ENCODE assay signal across 24 mouse cellular contexts in genomic region chr11:82116041-82116440, GRCm38 (mm10). TPM values are rescaled to one million over a fixed set of nuclear protein-coding genes. Genes with fewer than 3 reads are reported as not detected.
"Had no signal": no experiment of that assay in that cellular context is flagged by ENCODE, and none has a peak within 500 bp of the region (broad histone marks: within the 10 kb centered on the region; RNA-seq: fewer than 3 reads in every experiment).

No protein-coding gene starts in this region.

- H3K4me3 ChIP-seq: megakaryocyte, embryonic 14.5 days; midbrain, embryonic 13.5 days; midbrain, embryonic 15.5 days; neural tube, embryonic 13.5 days; neural tube, embryonic 15.5 days had no signal

- ATAC-seq: midbrain, embryonic 13.5 days; midbrain, embryonic 15.5 days had no signal

- H3K4me1 ChIP-seq: megakaryocyte, embryonic 14.5 days; midbrain, embryonic 13.5 days; midbrain, embryonic 15.5 days; neural tube, embryonic 13.5 days; neural tube, embryonic 15.5 days had no signal

- H3K9me3 ChIP-seq: megakaryocyte, embryonic 14.5 days; midbrain, embryonic 13.5 days; midbrain, embryonic 15.5 days; neural tube, embryonic 13.5 days; neural tube, embryonic 15.5 days had no signal

- H3K27ac ChIP-seq: midbrain, embryonic 13.5 days; midbrain, embryonic 15.5 days; neural tube, embryonic 13.5 days; neural tube, embryonic 15.5 days had no signal

- H3K4me2 ChIP-seq: lung, embryonic 14.5 days; midbrain, embryonic 11.5 days; midbrain, embryonic 13.5 days; midbrain, embryonic 15.5 days; neural tube, embryonic 13.5 days; neural tube, embryonic 15.5 days had no signal

- DNase-seq: lung, adult 18-20 months; lung, embryonic 14.5 days; lung, postnatal 10 days; lung, postnatal 4 days; retina, postnatal 1 day; right cerebral cortex, adult 18-20 months; right cerebral cortex, postnatal 25 days; right cerebral cortex, postnatal 4 days; spleen, adult 18-20 months; thymus, adult 2 months; thymus, postnatal 25 days; thymus, postnatal 4 days had no signal

- H3K9ac ChIP-seq: lung, embryonic 14.5 days; midbrain, embryonic 13.5 days; midbrain, embryonic 15.5 days; neural tube, embryonic 13.5 days; neural tube, embryonic 15.5 days had no signal

- H3K27me3 ChIP-seq: megakaryocyte, embryonic 14.5 days; midbrain, embryonic 13.5 days; midbrain, embryonic 15.5 days; neural tube, embryonic 13.5 days; neural tube, embryonic 15.5 days had no signal

- H3K36me3 ChIP-seq: midbrain, embryonic 13.5 days; midbrain, embryonic 15.5 days; neural tube, embryonic 13.5 days; neural tube, embryonic 15.5 days had no signal

RNA-seq across cellular contexts. Expression of gene Ccl8, which starts 1.1 kb away (rescaled TPM):
- polyA plus RNA-seq: liver, embryonic 16.5 days; lung, embryonic 14.5 days; lung, embryonic 16.5 days; midbrain, embryonic 11.5 days; midbrain, embryonic 13.5 days; midbrain, embryonic 15.5 days; midbrain, postnatal 0 days; neural tube, embryonic 11.5 days; neural tube, embryonic 13.5 days; neural tube, embryonic 15.5 days; stomach, embryonic 14.5 days; stomach, embryonic 16.5 days had no signal

RNA-seq across cellular contexts. Expression of gene Ccl11, which starts 58.4 kb away (rescaled TPM):
- polyA plus RNA-seq: midbrain, embryonic 11.5 days; midbrain, embryonic 13.5 days; midbrain, embryonic 15.5 days had no signal
